Mouse (Mus musculus): Measurements from ENCODE around the gene Cryab. TPM values are rescaled to one million over a fixed set of nuclear protein-coding genes. Genes with fewer than 3 reads are reported as not detected.

Cryab gene
- 157 and 293 TPM in 2 replicates for polyA plus RNA-seq (2012; rRNA removed)

GRCm38 (mm10) chr9:50751323-50751722, at the start of gene Cryab:
TSS of gene Cryab (plus strand) at chr9:50751325.
- DNase-seq (ENCODE audit: low read depth) = no peak

GRCm38 (mm10) chr9:50704907-50705306, 46.2 kb upstream of the Cryab start:
- DNase-seq (ENCODE audit: low read depth) = no peak

GRCm38 (mm10) chr9:50709108-50709507, 42.0 kb upstream of the Cryab start:
- no peak for DNase-seq (ENCODE audit: low read depth)

DNA sequence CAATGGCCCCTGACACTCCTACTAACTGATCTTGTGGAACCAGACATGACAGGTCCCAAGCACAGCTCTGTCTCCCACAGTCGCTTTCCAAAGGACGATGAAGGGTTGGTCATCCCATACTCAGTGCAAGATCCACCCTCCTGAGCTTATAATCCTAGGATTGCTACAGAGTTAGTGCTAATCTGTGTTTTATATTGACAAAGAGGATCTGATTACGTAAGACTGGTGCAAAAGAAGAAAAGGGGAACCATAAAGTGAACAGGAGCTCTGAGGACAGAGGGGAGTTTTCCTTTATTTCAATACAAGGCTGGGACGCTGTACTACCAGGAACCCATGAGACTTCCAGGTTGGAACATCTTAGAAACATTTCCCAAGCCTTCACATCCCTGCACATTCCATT, 39.8 kb upstream of the Cryab start:
- no peak for DNase-seq (ENCODE audit: low read depth)

- no peak for DNase-seq (ENCODE audit: low read depth)
Measured at GRCm38 (mm10) chr9:50714188-50714587, 36.9 kb upstream of the Cryab start.

- DNase-seq (ENCODE audit: low read depth) = no peak
Measured at GRCm38 (mm10) chr9:50718878-50719277, 32.2 kb upstream of the Cryab start.

DNA sequence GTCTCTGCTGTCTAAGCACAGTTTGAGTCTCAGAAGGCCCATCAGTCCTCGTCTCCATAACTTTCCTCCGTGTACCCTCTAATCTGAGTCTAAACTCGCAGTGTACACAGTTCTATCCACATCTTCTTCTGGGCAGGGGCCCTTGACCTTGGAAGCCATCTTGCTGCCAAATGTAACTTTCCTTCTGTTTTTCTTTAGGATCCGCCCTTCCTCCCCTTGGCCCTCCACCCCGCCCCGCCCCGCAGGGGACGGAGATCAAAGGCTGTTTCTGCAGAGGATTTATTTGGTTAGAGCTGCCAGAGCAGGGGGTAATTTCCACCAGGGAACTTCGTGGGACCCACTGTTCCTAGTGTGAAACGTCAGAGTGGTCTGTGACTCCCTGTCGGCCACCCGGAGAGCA, 30.1 kb upstream of the Cryab start:
- no peak for DNase-seq (ENCODE audit: low read depth)

DNA sequence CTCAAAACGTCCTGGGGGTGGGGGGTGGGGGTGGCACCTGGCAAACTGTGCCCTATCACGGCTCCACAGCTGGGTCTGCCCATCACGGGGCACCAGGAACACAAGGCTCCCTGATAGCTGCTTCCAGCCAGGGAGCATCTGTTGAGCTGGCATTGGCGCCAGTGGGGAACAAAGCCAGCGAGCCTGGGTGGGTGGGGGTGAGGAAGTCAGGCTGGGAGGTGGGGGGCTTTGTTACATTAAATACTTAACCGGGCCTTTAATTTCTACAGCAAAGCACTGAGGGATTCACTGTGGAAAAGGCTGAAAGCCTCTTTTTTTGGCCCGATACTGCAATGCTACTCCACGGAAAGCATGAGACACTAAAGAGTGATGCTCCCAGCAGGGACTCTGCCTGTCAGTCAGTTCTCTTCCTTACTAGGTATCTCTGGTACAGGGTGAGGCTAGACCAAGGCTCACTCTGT, 28.6 kb upstream of the Cryab start:
- DNase-seq (ENCODE audit: low read depth) = no peak

- DNase-seq (ENCODE audit: low read depth) = no peak
Measured at GRCm38 (mm10) chr9:50723406-50723805, 27.7 kb upstream of the Cryab start.

GRCm38 (mm10) chr9:50724147-50724546, 27.0 kb upstream of the Cryab start:
- DNase-seq (ENCODE audit: low read depth) = no peak

- no peak for DNase-seq (ENCODE audit: low read depth)
Measured at GRCm38 (mm10) chr9:50724661-50725330, 26.3 kb upstream of the Cryab start.

DNA sequence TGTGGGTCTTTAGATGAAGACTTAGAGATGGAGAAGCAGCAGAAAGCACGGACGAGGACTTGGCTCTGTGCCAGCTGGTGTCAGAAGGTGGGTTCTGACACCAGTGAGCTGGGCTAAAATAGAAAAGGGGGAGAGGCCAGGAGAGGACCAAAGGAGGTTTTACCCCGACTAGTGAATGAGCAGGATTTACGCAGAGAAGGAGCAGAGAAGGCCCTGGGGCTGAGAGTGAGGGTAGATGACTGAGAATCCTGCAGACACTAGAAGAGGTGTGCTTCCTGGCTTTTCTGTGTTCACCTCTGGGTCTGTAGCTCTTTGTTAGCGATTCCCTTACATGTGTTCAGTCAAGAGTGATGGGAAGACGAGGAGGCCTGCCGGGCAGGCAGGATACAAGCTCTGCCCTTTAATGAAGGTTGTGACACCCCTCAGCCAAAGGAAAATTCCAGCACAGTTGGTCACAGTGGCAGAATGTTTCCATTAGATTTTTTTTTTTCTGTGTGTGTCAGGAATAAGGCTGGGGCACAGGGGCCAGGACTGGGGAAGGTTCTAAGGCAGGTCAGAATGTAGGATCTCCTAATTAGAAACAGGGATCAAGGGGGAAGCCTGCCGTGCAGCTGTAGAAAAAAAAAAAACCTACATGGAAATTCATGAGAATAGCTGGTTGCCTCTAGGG, 25.1 kb upstream of the Cryab start:
- no peak for DNase-seq (ENCODE audit: low read depth)

DNA sequence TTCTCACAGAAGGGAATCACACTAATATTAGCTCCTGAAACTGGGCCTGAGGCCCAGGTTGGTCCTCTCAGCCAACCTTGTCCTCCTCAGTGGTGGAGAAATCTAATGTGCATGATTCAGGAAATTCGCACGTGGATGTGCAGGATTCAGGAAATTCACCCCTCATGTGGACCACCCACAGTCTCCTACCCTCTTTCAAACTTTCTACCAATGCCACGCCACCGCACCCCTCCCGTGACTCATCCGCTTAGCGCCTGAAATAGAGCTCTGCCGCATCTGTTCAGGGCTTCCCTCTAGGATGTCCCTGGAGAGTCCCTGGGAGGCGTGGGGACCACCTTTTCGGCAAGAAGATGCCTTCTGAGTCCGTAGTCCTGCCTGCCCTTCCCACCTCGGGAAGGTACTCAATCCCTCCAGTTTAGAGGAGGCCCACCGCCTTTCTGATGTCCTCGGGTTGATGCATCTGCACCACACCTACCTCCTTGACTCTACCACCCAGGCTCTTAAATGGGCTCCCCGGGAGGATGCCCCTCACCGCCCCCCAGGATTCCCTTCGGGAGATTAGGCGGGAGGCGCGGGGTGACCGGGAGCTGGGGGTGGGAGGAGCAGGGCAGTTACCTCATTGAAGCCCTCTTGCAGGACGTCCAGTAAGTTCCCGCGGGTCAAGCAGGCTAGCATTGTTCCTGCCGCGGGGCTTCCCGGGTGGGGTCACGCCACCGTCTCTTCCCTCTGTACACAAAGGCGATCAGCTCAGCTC, 23.8 kb upstream of the Cryab start:
- no peak for DNase-seq (ENCODE audit: low read depth)

DNA sequence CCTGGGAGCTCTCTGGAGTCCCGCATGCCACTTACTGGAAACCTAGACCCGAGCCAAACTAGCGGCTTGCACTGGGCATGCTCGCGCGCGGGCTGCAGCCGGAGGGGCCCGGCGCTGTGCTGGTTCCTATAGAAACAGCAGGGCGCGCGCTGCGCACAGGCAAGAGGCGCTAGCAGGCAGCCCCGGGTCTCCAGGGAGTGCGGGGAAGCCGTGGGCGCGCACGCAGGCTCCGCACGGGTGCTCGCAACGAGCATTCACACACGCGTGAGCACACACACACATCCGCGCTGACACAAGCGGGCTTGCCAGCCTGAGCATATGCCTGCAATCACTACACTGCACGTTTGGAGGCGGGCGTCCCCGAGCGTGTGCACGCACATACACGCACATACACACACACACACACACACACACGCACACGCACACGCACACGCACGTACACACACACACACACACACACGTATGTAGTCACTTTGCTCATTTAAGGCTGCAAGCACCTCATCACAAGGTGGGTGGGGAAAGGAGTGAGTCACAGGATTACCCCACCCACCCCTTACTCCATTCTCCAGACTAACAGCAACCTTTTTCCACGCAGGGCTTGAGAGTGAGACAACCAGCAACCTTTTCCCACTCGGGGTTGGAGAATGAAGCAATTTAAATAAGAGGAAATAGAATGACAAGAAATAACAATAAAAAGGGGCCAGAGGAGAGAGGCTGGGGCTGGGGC, 23.0 kb upstream of the Cryab start:
- DNase-seq (ENCODE audit: low read depth) = no peak

DNA sequence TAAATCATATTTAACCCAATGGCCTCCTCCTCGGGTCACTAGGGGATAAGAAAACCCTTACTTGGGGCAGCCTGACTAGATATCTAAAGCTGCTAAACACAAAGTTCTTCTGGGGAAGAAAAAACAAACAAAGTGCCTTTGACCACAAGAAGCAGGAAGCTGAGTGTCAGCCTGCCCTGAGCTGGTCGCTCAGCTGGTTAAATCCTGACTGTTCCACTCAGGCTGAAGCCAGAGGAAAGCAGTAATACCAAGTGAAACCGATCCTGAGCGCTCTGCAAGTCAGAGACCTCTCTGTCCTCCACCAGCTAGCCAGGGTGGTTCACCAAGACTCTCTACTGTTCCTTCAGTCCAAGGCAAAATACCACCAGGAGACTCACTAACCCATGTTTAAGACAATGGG, 21.5 kb upstream of the Cryab start:
- DNase-seq (ENCODE audit: low read depth) = no peak

- DNase-seq (ENCODE audit: low read depth) = no peak
Measured at GRCm38 (mm10) chr9:50732560-50732959, 18.6 kb upstream of the Cryab start.

DNA sequence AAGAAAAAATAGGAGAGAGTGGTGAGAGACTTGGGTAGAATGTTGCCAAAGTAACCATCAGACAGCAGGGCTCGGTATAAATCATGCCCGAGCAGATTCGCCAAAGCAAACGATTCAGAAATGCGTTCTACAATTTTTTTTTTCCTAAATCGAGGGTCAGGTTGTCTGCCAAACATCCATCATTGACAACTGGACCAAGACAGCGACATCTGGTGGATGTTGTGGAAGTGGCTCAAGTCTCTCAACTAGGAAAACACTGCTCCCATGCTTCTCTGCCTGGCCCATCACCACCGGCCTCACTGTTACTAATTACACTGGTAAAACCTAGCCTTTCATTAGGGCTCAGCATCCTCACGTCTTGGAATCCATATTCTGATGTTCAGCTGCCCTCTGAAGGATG, 16.1 kb upstream of the Cryab start:
- no peak for DNase-seq (ENCODE audit: low read depth)

DNA sequence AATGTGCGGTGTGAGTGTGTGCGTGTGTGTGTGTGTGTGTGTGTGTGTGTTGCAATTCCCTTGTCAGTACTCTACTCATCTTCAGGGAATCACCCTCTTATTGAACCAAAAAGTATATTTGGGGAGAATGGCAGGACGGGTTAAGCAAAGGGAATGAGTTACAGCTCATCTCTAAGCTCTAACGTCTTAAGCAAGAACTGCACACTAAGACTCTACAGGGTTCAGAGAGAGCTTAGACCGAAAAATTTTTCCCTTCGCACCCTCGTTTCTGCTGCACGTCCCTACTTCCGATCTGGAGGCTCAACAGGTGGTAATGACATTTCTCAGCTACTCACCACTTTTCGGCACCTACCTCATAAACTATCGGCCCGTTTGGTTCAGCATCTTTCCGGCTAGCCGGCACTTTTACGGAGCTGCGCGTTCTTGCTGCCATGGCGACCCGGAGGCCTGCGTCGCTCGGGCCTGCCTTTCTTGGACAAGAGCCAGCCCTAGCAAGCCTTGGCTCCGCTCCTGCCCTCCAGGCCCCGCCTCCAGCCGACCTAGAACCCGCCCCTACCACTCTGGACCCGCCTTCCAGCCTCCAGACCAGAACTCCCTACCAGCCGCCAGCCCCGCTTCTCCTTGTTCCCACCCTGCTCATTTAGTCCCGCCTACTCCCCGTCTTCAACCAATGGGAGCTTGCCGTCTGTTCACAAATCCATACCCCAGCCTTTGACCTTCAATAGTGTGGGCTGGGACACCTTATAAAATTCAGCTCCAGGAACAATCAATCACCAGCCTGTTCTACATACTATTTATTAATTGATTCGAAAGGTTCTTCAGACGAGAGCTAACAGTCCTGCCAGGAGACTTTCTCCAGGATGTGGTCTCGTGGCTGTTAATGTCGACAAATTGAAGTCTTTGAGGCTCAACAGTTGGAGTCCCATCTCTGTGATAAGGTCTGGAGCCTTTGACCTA, 11.9 kb upstream of the Cryab start, which contains the start of gene Dixdc1:
Dixdc1 (minus strand) TSS at position 604 of the 957 bp plus-strand sequence.
- no peak for DNase-seq (ENCODE audit: low read depth)

DNA sequence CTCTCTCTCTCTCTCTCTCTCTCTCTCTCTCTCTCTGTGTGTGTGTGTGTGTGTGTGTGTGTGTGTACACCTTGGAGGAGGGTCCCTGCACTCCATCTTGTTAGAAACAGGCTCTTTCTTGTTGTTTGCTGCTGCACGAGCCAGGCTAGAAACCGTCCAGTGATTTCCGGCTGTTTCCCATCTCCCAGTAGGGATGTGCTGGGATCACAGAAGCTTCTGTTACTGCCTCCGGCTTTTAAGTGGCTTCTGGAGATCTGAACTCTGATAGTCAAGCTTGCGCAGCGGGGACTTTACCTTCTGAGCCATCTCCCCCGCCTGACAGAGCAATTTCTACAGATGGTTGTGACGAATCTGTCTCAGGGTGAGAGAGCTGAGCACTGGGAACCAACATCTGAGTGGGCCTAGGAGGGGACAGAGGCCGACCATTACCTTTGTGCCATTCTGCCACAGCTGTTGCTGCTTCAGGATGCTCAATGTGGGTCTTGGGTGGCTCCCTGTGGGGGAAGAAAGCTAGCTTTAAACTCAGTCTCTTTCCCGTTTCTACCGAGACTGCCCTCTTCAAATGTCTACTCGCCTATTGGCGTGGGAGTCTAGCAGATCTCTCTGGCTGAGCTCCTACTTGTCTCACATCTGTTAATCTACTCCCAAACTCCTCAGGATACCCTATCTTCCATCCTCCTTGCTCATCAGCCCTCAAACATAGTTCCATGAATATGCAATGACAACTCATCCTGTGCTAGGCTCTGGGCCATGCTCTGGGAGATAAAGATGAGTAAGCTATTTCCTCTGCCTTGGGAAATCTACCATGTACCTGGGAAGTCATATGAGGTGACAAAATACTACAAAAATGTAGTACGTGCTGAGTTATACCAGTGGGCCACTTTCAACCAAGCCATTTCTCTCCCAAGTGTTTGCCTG, 10.0 kb upstream of the Cryab start:
- DNase-seq (ENCODE audit: low read depth) = no peak

- no peak for DNase-seq (ENCODE audit: low read depth)
Measured at GRCm38 (mm10) chr9:50742261-50742660, 8.9 kb upstream of the Cryab start.

All from gonadal fat pad, adult 2 months (tissue).